Mouse (Mus musculus) cerebellum, postnatal 4 days (tissue): ENCODE measurements around the gene Mitd1.

Experiments used
- DNase-seq, 2 experiments: peaks; one replicate each; pipeline ENCODE4 v3.0.0; 2022; ENCODE audit warnings: low spot score in 2 of 2, mixed read lengths in 1 of 2

The Mitd1 gene

GRCm38 (mm10) chr1:37867684-37868322 lies 22.4 kb downstream of the Mitd1 start:
- no peak for DNase-seq

DNA sequence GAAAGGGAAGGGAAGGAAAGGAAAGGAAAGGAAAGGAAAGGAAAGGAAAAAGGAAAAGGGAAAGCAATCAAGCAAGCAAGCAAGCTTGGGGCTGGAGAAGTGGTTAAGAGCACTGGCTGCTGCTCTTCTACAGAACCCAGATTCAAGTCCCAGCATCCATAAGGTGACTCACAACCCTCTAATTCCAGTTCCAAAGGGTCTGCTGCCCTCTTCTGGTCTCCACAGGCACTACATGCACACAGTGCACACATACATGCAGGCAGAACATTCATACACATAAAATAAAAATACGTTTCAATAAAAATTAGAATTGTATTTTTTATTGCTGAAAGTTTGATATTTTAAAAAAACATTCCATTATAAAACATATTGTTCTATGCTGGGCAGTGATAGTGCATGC lies 23.2 kb downstream of the Mitd1 start:
- DNase-seq = peak in 1 of 2 experiments; percentile 43

DNA sequence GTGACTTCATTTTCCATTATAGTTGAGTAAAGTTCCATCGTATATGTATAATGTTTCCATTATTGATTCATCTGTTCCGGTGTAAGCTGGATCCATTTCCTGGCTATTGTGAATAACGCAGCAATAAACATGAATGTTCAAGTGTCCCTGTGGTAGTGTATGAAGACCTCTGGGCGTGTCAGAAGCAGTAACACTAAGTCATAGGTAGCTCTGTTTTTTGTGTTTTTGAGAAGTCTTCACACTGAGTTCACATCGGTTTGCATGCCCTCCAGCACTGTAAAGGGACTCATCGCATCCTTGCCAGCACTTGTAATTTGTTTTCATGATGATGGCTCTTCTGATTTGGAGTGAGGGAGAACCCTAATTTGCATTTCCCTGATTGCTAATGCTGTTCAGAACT lies 23.9 kb downstream of the Mitd1 start, which contains the start of gene Tsga10:
TSS of gene Tsga10 (minus strand) at position 144 of the 400 bp plus-strand sequence.
- DNase-seq = no peak

DNA sequence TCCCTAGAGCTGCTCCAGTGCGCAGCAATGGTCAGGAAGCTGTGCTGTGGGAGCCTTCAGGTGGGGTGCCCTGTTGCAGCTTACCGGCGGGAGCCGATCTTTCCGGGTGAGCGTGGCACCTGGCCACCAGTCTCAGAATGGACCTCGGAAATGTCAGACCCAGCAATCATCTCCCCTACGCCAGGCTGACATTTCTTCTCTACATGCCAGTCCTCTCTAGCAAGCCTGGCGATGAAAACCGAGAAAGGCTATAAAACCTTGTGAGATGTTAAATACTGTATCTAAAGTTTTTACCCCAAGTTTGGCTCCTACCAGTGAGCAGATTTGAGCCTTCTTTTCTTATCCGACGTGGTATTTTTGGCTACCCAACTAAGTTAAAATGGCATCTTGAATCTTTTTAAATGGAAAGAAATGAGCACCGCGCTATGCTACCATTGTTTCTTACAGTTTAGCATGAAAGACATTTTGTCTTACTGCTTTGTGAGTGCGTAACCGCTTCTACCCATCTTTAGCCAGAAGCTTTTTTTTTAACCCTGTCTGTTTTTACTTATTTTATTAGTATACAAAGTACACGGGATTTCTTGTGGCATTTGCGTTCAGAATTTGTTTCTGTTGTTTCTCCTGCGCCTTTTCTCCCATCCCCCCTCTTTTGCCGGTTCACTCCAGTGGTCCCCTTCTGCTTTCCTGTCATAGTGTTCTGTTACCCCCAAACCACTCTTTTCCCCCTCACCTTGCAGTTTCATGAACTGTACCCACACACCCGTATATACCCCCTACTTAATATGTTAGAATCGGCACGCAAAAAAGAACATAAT lies 24.6 kb downstream of the Mitd1 start:
- no peak for DNase-seq

GRCm38 (mm10) chr1:37864511-37865400 lies 25.5 kb downstream of the Mitd1 start:
- DNase-seq = peak; percentile 97 to 99

DNA sequence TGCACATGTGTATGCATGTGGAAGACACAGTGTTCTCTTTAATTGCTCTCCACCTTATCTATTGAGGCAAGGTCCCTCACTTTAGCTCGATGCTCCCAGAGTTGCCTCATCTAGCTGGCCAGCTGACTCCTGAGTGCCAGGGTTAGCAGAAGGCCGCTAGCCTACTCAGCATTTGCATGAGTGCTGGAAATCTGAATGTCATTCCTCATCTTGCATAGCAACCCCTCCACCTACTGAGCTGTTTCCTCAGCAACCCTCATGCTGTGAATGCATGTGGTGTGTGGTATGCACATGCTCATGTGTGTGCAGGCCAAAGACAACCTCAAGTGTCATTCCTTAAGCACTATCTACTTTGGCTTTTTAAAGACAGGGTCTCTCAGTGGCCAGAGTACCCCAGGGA lies 39.5 kb downstream of the Mitd1 start:
- DNase-seq = no peak

DNA sequence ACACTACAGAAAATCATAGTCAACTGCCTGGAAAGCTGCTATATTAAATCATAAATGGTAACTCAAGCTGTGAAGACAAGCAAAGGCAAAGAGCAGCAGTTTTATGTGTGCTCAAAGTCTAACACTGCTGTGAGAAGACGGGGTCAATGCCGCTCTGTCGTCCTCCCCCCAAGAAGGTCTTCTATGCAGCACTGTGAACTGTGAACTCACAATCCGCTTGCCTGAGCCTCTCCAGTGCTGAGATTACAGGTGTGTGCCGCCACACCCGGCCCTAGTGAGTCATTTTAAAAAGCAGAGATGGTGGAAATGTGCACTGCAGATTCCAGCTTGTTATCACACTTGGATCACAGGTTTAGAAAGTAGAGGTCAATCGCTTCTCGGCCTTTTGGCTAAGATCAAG lies 43.3 kb downstream of the Mitd1 start:
- no peak for DNase-seq

DNA sequence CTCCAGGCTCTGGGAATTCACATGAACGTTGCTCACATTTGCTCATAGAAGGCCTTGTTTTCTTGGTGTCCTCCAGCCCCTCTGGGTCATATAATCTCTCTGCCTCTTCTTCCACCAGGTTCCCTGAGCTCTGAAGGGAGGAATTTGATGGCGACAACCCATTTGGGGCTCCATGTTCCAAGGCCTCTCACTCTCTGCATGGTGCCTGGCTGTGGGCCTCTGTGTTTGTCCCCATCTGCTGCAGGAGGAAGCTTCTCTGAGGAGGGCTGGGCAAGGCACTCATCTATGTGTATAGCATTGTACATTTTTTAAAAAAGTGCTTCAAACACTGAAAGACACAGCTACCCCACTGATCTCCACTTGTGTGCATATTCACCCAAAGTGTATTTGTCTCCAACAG lies 58.5 kb downstream of the Mitd1 start:
- peak in 1 of 2 experiments; percentile 4 for DNase-seq
